Mouse (Mus musculus) right cerebral cortex, postnatal 10 days (tissue): Measurements from ENCODE around the gene Trim41.
"Not testable (repeated sequence)": the region's sequence is repeated elsewhere in the genome, so short reads cannot be mapped to it uniquely, and the experiment has no call there.

Experiments
- DNase-seq, 2 experiments: peaks; one replicate each; pipeline ENCODE4 v3.0.0; 2021; ENCODE audit warnings: low spot score in 2 of 2

Trim41 gene

DNA sequence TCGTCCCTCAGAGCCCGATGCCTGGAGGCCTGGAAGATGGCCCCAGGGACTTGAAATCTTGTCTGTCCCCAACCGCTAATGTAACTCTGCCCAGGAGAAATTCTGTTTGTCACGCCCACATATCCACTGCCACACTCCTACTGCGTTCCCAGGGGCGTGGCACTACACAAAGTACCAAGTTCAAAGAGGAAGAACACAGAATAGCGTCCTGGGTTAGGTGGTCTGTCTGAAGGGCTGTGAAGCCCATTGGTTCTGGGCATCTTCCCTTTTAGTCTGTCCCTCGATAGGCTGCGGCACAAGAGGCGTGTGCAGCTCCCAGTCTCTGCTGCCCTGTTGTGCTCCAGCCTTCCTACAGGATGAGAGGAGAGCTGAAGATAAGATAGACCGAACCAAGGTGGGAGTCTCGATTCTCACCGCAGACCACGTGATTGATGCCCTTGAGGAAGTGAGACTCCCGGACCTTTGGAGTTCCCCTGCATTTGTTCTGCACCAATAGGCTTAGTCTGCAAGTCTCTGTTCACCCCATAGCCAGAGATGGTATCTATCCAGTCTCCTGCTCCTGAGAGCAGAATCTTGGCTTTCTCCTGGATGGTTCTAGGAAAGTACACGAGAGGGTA is 21.1 kb upstream of the Trim41 start:
- peak; percentile 30 to 35 for DNase-seq

GRCm38 (mm10) chr11:48837310-48838180 is 20.4 kb upstream of the Trim41 start:
- peak; percentile 68 to 69 for DNase-seq

DNA sequence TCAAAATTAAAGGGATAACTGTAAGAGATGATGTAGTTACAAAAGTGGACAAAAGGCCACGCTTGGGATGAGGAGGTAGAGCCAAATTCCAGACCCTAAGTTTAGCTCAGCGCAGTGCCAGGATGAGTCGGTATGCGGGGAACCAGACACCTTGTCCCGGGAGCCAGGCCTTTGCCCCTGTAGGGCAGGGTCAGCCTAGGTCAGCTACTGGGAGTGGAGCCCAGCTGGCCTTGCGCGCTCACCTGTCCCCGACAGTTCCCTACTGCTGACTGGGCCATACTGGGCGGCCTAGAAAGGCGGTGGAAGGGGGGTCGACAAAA is 19.8 kb upstream of the Trim41 start:
- peak in 1 of 2 experiments; percentile 30 for DNase-seq

DNA sequence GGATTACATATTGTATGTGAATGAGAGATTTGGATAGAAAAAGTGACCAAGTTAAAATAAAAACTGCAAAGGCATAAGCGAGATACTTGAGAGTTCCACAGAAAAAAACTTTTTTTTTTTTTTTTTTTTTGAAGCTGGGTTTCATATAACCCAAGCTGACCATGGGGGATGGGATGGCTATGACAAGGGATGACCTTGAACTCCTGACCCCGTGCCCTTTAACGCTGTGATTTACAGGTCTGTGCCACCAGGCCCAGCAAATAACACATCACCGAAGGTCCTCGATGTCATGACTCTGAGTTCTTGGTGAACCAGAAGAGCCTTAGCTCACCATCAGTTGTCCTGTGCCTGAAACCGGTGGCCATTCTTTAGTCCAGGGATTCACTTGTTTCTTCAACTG is 18.8 kb upstream of the Trim41 start:
- peak; percentile 34 to 39 for DNase-seq

DNA sequence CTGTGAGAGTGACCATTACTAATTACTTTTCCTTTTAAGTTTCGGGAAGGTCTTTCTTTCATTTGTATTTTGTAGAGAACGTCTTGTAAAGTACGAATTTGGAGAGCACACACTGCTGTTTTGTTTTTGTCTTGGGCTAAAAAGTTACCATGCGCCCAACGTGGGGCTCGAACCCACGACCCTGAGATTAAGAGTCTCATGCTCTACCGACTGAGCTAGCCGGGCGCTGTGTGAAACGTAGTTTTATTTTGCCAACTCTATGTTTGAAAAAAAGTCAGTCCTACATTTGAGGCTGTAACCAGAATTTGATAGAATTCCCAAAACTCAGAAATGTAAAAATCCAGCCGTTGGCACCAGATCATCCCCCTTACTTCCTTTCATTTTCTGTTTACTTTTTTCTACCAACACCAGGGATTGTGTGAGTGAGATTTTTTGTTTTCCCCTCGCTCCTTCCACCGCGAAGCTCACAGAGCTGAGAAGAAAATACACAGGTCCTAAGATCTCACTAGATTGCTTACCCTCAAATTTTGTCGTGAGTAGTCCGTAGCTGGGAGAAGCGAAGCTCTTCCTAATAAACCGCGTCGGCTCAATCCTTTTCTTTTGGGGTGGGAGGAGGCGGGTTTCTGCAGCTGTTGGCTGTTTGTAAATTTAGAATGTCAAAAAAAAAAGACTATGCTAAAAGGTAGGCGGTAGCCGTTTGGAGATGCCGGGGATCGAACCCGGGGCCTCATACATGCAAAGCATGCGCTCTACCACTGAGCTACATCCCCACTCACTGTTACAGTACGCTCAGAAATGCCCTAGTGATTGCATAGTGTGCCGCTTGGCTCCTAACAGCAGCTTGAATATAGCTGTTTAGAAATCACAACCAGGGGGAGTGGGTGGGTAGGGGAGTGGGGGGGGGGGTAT is 16.8 kb upstream of the Trim41 start:
- DNase-seq = peak; percentile 89 to 91

GRCm38 (mm10) chr11:48833078-48833730 is 16.1 kb upstream of the Trim41 start:
- DNase-seq = no peak

DNA sequence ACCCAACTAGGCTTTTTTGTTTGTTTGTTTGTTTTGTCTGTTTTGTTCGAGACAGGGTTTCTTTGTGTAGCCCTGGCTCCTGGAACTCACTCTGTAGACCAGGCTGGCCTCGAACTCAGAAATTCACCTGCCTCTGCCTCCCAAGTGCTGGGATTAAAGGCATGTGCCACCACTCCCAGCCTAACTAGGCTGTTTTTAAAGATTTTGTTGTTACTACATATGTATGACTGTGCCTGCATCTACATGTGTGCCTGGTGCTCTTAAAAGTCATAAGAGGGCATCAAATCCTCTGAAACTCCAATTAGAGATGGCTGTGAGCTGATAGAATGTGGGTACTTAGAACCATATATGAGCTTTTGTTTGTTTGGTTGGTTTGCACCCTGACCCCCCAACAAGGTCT is 14.1 kb upstream of the Trim41 start:
- DNase-seq = no peak

DNA sequence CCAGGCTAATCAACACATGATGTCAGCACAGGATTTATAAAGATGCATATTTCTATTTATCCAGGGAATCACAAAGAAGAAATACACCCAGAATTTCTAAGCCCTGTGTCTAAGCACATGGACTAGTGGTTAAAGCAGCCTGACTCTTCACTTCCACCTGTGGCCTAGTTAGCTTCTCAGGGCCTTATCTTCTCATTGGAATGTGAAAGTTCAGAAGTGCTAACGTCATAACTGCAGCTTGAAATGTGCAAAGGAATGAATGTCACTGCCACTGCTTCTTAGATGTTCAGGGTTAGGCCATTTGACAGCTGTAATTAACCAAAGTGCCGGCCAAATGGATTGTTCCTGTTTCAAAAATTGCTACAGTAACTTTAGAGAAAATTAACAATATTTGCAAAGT is 13.1 kb upstream of the Trim41 start:
- no peak for DNase-seq

DNA sequence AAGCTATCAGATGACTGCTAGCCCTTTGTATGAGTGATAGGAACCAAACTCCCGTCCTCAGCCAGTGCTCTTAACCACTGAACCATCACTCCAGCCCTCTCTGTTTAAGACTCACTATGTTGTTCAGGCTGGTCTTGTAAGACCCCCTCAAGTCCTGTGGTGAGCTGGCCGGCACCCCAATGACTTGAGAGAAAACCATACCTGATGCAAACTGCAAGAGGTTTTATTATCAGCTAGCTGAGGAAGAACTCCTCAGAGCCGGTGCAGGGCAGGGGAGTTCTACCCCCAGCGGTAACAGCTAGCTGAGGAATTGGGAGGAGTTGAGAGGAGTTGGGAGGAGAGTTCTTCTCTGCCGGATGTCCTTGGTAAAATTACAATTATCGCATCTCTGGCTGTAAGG is 10.8 kb upstream of the Trim41 start:
- no peak for DNase-seq

GRCm38 (mm10) chr11:48826752-48827096 is 9.6 kb upstream of the Trim41 start:
- no peak for DNase-seq

DNA sequence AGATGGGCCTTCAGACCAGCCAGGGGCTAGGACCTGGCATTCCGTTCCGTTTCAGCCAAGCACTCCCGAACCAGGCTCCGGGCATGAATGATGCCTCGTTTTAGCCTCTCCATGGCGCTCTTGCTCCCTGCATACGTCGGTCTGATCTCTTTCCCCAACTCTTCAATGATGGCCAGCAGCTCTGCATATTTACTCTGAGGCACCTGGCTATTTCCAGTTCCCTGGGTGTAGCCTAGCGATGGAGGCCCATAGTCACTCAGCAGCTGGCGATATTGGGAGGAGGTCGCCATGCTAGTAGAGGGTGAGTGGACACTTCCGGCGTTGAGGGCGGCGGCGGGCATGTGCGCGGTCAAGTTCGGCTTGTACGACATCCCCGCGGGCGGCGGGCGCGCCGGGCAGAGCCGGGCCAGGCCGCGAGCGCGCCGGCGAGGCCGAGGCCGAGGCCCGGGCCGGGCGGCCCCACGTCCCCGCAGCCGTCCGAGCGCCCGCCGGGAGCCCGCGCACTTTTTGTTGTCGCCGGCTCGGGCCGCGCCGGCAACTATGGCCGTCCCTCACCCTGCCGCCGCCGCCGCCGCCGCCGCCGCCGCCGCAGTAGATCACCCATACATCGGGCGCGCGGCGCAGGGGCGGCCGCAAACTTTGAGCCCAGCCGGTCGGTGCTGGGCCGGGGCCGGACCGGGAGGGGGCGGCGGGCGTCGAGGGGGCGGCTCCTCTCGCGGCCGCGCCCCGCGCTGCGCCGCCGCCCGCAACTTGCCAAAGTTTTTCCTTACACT is 9.0 kb upstream of the Trim41 start, which contains the start of the genes Trim7 and Gm12184:
Gene Trim7, plus strand, starts transcription at position 162 of the 773 bp plus-strand sequence.
Gene Gm12184, minus strand, starts transcription at position 677 of the 773 bp plus-strand sequence.
- not testable (repeated sequence) for DNase-seq

GRCm38 (mm10) chr11:48824311-48824830 is 7.2 kb upstream of the Trim41 start:
- no peak for DNase-seq

DNA sequence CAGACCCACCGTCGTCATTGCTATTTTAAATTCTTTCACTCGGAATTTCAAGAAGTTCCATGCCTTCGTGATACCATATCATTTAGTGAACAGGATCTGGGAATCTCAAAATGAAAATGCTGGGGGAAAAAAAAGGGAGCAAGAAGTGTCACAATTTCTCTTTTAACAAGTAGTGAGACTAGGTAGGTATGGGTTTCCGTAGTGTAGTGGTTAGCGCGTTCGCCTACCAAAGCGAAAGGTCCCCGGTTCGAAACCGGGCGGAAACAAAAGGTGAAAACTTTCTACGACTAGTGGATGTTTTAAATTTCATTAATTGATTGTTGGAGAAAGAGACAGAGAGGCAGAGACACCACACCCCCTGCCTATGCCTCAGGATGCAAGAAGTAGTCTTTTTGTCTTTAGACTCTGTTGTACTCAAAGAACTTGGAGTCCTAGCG is 6.4 kb upstream of the Trim41 start:
- peak; percentile 48 to 65 for DNase-seq

DNA sequence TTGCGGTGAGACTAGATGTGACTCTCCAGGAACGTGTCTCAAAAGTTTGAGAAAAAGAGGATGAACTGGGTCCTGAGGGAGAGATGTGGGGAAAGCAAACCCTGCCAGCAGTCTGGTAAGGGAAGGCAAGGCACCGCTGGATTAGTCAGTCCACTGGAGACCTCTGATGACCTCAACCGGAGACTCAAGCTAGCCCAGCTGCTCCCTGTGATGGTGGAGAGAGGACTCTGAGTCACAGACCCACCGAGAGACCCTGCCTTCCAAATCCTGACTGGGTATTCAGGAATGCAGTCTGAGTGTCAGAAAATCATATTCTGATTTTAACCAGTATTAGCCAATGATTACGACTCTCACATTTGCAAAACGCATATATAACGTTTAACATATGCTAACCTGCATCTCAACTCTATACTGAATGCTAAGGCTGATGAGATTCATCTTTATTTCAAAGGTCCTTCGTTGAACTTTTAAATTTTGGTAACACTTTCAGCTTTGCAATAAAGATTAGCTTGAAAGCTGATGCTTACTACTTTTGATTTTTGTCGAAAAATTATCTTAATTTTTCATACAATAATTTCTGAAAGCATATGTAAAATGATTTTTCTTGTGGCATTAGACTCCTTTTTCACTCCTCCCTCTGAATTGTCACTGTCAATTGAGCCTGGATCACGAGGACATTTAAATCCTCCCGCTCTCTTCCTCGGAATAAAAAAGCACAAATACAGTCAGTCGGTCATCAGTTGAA is 5.8 kb upstream of the Trim41 start:
- no peak for DNase-seq

DNA sequence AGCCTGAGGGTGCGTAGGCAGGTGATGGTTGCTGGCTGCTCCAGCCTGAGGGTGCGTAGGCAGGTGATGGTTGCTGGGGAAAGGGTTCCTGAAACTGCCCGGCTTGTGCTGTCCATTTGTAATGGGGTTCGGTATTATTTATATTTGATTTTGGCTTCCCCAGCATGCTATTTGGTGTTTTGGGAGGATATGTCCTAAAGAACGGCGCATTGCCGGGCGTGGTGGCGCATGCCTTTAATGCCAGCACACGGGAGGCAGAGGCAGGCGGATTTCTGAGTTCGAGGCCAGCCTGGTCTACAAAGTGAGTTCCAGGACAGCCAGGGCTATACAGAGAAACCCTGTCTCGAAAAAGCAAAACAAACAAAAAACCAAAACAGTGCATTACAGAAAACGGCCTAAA is 4.1 kb upstream of the Trim41 start:
- not testable (repeated sequence) for DNase-seq

DNA sequence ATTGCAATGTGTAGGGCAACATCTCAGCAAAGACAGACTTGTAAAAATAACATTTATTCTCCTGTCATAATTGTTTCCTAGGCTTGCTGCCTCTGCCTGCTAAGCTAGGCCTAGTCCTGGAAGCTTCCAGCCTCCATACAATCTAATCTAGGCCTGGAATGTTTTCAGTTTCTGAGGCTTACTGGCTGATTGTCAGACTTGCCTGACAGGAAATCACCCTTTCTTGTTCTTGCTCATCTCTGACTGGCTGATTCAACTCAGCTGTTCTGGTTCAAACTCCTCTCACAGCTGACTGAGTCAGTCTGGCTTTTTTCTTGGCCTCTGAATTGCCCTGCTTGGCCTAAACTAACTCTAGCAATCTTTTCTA is 3.1 kb upstream of the Trim41 start:
- no peak for DNase-seq

DNA sequence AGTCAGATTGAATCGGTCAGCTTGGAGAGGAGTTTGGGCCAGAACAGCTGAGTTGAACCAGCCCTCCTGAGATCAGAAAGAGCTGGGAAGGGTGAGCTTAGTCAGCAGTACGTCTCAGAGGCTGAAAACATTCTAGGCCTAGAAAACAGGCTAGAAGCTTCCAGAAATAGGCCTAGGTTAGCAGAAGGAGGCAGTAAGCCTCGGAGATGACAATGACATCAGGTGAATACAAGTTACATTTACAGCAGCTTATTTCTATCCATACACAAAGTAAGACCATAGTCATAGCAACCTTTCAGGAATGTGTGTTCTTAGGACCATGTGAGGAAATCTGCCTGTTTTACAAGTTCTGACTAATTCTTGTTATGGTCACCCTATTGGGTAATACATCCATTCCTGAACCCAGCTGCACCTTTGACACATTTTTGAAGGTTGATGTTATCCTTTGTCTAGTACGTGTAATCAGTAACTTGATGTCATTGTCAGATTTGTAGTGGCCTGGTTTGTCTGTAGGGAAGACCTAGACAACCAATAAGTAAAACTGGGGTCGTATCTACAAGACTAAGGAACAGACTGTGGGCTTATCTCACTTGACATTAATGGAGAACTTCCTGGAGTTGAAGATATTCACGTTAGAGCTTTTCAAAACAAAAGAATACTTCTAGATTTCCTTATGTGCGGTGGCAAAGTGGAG is 2.6 kb upstream of the Trim41 start:
- DNase-seq = no peak

- peak; percentile 82 to 87 for DNase-seq
Measured at GRCm38 (mm10) chr11:48818346-48818745, 1.2 kb upstream of the Trim41 start.

GRCm38 (mm10) chr11:48817794-48818193 is 641 bp upstream of the Trim41 start:
- no peak for DNase-seq
